Mouse (Mus musculus) CH12.LX (cell line): ENCODE measurements around the gene Steap3. TPM values are rescaled to one million over a fixed set of nuclear protein-coding genes. Genes with fewer than 3 reads are reported as not detected.

Source experiments
- DNase-seq: peaks from one replicate; pipeline ENCODE4 v3.0.0-alpha.2; 2013; ENCODE audit errors: extremely low read depth
- H3K27ac ChIP-seq: 2 replicates; pipeline ENCODE4 v1.5.1; 2012; ENCODE audit warnings: low read depth, mild to moderate bottlenecking, control low read depth, moderate library complexity; ENCODE audit not compliant: insufficient read depth
- H3K27me3 ChIP-seq: replicated peaks from 2 replicates; pipeline ENCODE3; 2012; ENCODE audit warnings: inconsistent platforms
- H3K36me3 ChIP-seq, 2 experiments: replicated peaks in 1 of 2; 2 replicates each; pipeline versions ENCODE3 to v1.6.1; 2012; ENCODE audit warnings: inconsistent platforms in 1 of 2, low read length in 1 of 2, mild to moderate bottlenecking in 1 of 2, mixed read lengths in 1 of 2, moderate library complexity in 1 of 2; ENCODE audit not compliant: control insufficient read depth in 1 of 2, insufficient read depth in 1 of 2
- H3K4me1 ChIP-seq, 2 experiments: 2 replicates each; pipeline ENCODE4 v1.6.1; 2012; ENCODE audit warnings: inconsistent platforms in 1 of 2, moderate library complexity in 1 of 2; ENCODE audit not compliant: insufficient read depth in 2 of 2, control insufficient read depth in 1 of 2
- H3K4me2 ChIP-seq: 2 replicates; pipeline ENCODE4 v1.6.1; 2012; ENCODE audit warnings: low read depth, mild to moderate bottlenecking, control low read depth; ENCODE audit not compliant: poor library complexity, insufficient read depth, severe bottlenecking
- H3K4me3 ChIP-seq, 3 experiments: fragments of 150-350 bp in 1 of 3; sonication (generic) in 1 of 3; replicated peaks in 1 of 3; 2 replicates each; pipeline versions ENCODE3 to v1.5.1; 2011 to 2012; ENCODE audit warnings: low read depth in 2 of 3, low read length in 2 of 3, mild to moderate bottlenecking in 2 of 3, moderate library complexity in 2 of 3, control low read depth in 1 of 3, improper control_type of control experiment in 1 of 3, inconsistent platforms in 1 of 3, mixed read lengths in 1 of 3; ENCODE audit not compliant: poor library complexity in 1 of 3
- H3K79me2 ChIP-seq: replicated peaks from 2 replicates; pipeline ENCODE4 v1.6.1; 2012; ENCODE audit warnings: mild to moderate bottlenecking, moderate library complexity; ENCODE audit not compliant: control insufficient read depth, poor library complexity, insufficient read depth, severe bottlenecking; ENCODE audit errors: extremely low read depth
- H3K9ac ChIP-seq: 2 replicates; pipeline ENCODE4 v1.6.1; 2012; ENCODE audit warnings: low read depth, mild to moderate bottlenecking, control low read depth, moderate library complexity; ENCODE audit not compliant: insufficient read depth
- H3K9me3 ChIP-seq: replicated peaks from 2 replicates; pipeline ENCODE3; 2012; ENCODE audit warnings: low read length, inconsistent platforms, mixed read lengths
- BHLHE40 ChIP-seq: IDR thresholded peaks from 2 replicates; pipeline ENCODE4 v1.6.1; 2011; ENCODE audit warnings: mild to moderate bottlenecking, low read depth, low read length, improper control_type of control experiment
- CHD2 ChIP-seq: IDR thresholded peaks from 2 replicates; pipeline ENCODE4 v1.6.1; 2011; ENCODE audit warnings: low read length, improper control_type of control experiment
- CTCF ChIP-seq, 2 experiments: IDR thresholded peaks in 1 of 2; conservative IDR thresholded peaks in 1 of 2; 2 replicates each; pipeline ENCODE4 v1.5.1; 2011 to 2012; ENCODE audit warnings: low read depth in 2 of 2, low read length in 2 of 2, improper control_type of control experiment in 1 of 2, inconsistent platforms in 1 of 2, mild to moderate bottlenecking in 1 of 2, moderate library complexity in 1 of 2
- ELF1 ChIP-seq: IDR thresholded peaks from 2 replicates; pipeline ENCODE4 v1.6.1; 2014; ENCODE audit warnings: low read depth, mild to moderate bottlenecking, inconsistent platforms, low read length, improper control_type of control experiment
- EP300 ChIP-seq: IDR thresholded peaks from 2 replicates; pipeline ENCODE4 v1.6.1; 2011; ENCODE audit warnings: low read length, improper control_type of control experiment
- ETS1 ChIP-seq: conservative IDR thresholded peaks from 2 replicates; pipeline ENCODE4 v1.6.1; 2012; ENCODE audit warnings: low read depth, mild to moderate bottlenecking, inconsistent platforms, low read length, improper control_type of control experiment, moderate library complexity
- HCFC1 ChIP-seq: IDR thresholded peaks from 2 replicates; pipeline ENCODE4 v1.6.1; 2012; ENCODE audit warnings: low read depth, mild to moderate bottlenecking, inconsistent platforms, low read length, improper control_type of control experiment
- IRF4 ChIP-seq: IDR thresholded peaks from 2 replicates; pipeline ENCODE4 v1.6.1; 2014; ENCODE audit warnings: low read depth, mild to moderate bottlenecking, inconsistent platforms, low read length, improper control_type of control experiment
- JUN ChIP-seq: IDR thresholded peaks from 2 replicates; pipeline ENCODE4 v1.6.1; 2011; ENCODE audit warnings: low read depth, mild to moderate bottlenecking, low read length, improper control_type of control experiment, moderate library complexity; ENCODE audit not compliant: insufficient read depth
- JUND ChIP-seq: conservative IDR thresholded peaks from 2 replicates; pipeline ENCODE4 v1.6.1; 2011; ENCODE audit warnings: low read depth, low read length, improper control_type of control experiment
- MAZ ChIP-seq: IDR thresholded peaks from 2 replicates; pipeline ENCODE4 v1.6.1; 2012; ENCODE audit warnings: low read depth, mild to moderate bottlenecking, inconsistent platforms, low read length, improper control_type of control experiment, moderate library complexity
- MXI1 ChIP-seq: IDR thresholded peaks from 2 replicates; pipeline ENCODE4 v1.6.1; 2011; ENCODE audit warnings: mild to moderate bottlenecking, low read depth, low read length, improper control_type of control experiment
- MYC ChIP-seq: IDR thresholded peaks from 2 replicates; pipeline ENCODE4 v1.6.1; 2011; ENCODE audit warnings: low read depth, mild to moderate bottlenecking, improper control_type of control experiment, low read length
- NRF1 ChIP-seq: IDR thresholded peaks from 2 replicates; pipeline ENCODE4 v1.6.1; 2014; ENCODE audit warnings: low read depth, mild to moderate bottlenecking, inconsistent platforms, low read length, improper control_type of control experiment, moderate library complexity
- PAX5 ChIP-seq: IDR thresholded peaks from 2 replicates; pipeline ENCODE4 v1.6.1; 2012; ENCODE audit warnings: low read length, inconsistent platforms, mixed read lengths
- RAD21 ChIP-seq: IDR thresholded peaks from 2 replicates; pipeline ENCODE4 v1.6.1; 2011; ENCODE audit warnings: low read depth, mild to moderate bottlenecking, low read length, improper control_type of control experiment, moderate library complexity
- RCOR1 ChIP-seq: conservative IDR thresholded peaks from 2 replicates; pipeline ENCODE4 v1.6.1; 2012; ENCODE audit warnings: low read depth, mild to moderate bottlenecking, inconsistent platforms, low read length, improper control_type of control experiment
- SMC3 ChIP-seq: IDR thresholded peaks from 2 replicates; pipeline ENCODE4 v1.6.1; 2011; ENCODE audit warnings: low read depth, low read length, improper control_type of control experiment
- TBP ChIP-seq: conservative IDR thresholded peaks from 2 replicates; pipeline ENCODE4 v1.6.1; 2011; ENCODE audit warnings: low read depth, low read length, improper control_type of control experiment
- TCF12 ChIP-seq: IDR thresholded peaks from 2 replicates; pipeline ENCODE4 v1.6.1; 2014; ENCODE audit warnings: low read depth, mild to moderate bottlenecking, inconsistent platforms, low read length, improper control_type of control experiment
- ZKSCAN1 ChIP-seq: IDR thresholded peaks from 2 replicates; pipeline ENCODE4 v1.6.1; 2012; ENCODE audit warnings: low read depth, inconsistent platforms, low read length, improper control_type of control experiment, borderline replicate concordance
- ZMIZ1 ChIP-seq: IDR thresholded peaks from 2 replicates; pipeline ENCODE4 v1.6.1; 2012; ENCODE audit warnings: low read depth, mild to moderate bottlenecking, inconsistent platforms, low read length, improper control_type of control experiment
- ZNF384 ChIP-seq: IDR thresholded peaks from 2 replicates; pipeline ENCODE4 v1.6.1; 2012; ENCODE audit warnings: low read depth, low read length, improper control_type of control experiment, inconsistent platforms
- dilution Hi-C: fragments of 300-500 bp; cut with MboI; formaldehyde crosslinking; loops from 2 replicates; pipeline ENCODE4 v1.14.3; 2020; ENCODE audit warnings: low sequenced_read_pairs; ENCODE audit not compliant: extremely low pct_unique_long_range_greater_than_20kb, extremely low pct_ligation_motif_present
- in situ Hi-C: fragments of 300-500 bp; cut with MboI; formaldehyde crosslinking; loops from 3 replicates; pipeline ENCODE4 v1.14.3; 2019; ENCODE audit warnings: low sequenced_read_pairs, low pct_ligation_motif_present, low pct_unique_long_range_greater_than_20kb, mixed read lengths
- polyA plus RNA-seq: library from polyadenylated mRNA; unstranded; fragments of >175 nt; gene quantifications from 2 replicates; pipeline ENCODE4 v1.2.1, GENCODE M21; 2012; ENCODE audit warnings: low read depth; ENCODE audit not compliant: insufficient read length
- total RNA-seq, 2 experiments: library from RNA; depleted of rRNA; stranded (reverse); fragments of 300-350 nt in 1 of 2; fragments of >200 nt in 1 of 2; gene quantifications; 2 replicates each; pipeline ENCODE4 v1.2.3; 2012 to 2014

The Steap3 gene
- total and polyA plus RNA-seq, 3 experiments: 1.2 to 8.0 (median 2.9) TPM

DNA sequence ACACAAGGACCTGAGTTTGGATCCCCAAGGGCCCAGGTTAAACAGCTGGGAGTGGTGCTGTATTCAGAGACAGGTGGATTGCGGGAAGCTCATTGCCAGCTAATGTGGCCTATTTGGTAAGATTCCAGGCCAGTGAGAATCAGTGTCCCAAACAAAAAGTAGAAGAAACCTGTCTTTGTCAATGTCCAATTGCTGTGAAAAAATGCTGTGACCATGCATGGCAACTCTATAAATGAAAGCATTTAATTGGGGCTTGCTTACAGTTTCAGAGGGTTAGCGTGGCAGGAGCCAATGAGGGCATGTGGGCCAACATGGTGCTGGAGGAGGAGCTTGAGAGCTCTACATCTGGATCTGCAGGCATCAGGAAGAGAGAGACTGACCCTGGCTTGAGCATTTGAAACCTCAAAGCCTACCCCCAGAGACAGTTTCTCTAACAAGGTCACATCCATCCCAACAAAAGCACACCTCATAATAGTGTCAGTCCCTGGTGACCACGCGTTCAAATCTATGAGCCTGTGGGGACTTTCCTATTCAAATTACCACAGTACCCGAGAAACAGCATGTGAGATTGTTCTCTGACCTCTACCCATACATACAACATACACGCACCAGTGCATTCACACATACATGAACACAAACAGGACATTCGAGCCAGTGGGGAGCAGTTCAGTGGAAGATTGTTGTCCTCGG is 126.8 kb downstream of the Steap3 start (continued):
- TF ChIP-seq ZMIZ1 (no peak), RAD21 (no peak), SMC3 (no peak), CHD2 (no peak), ELF1 (no peak; the same call in 1 of the 2 replicates), TCF12 (no peak; the same call in 1 of the 2 replicates), ZNF384 (no peak), BHLHE40 (peak; percentile 84), ZKSCAN1 (no peak), MAZ (no peak), JUND (no peak), HCFC1 (0 out of 2 replicates have a peak, but pooled peaks have one; percentile 21), MYC (peak; percentile 96), CTCF (conservative IDR thresholded peaks at IDR 0.05 in 1 of 2, IDR thresholded peaks at IDR 0.05 in 1 of 2; ENCODE audit: low read depth in 2 of 2, low read length in 2 of 2) (no peak), PAX5 (no peak)

- Histone ChIP-seq H3K4me2 (no peak overlapping the region), H3K9me3 (no peaks in the 10 kb centered on the region), H3K27ac (no peak overlapping the region), H3K4me3 (no peak overlapping the region), H3K9ac (no peak overlapping the region), H3K27me3 (no peaks in the 10 kb centered on the region), H3K79me2 (no peaks in the 10 kb centered on the region; the same call in 1 of the 2 replicates), H3K4me1 (peaks cover 18 to 25% of the 10 kb centered on the region in 2 experiments), H3K36me3 (no peaks in the 10 kb centered on the region)
- dilution Hi-C loops (no loop called here), in situ Hi-C loops (no loop called here)
- no peak for TF ChIP-seq ZKSCAN1
- no peak for TF ChIP-seq NRF1
- TF ChIP-seq CTCF (conservative IDR thresholded peaks at IDR 0.05 in 1 of 2, IDR thresholded peaks at IDR 0.05 in 1 of 2; ENCODE audit: low read depth in 2 of 2, low read length in 2 of 2): no peak
- TF ChIP-seq IRF4: no peak
- TF ChIP-seq ETS1: no peak
- TF ChIP-seq EP300: no peak
- TF ChIP-seq JUND: no peak
- TF ChIP-seq JUN: no peak
- TF ChIP-seq RAD21: no peak
- no peak for TF ChIP-seq MYC
- TF ChIP-seq SMC3: no peak
- TF ChIP-seq HCFC1: no peak
- no peak for TF ChIP-seq MAZ
- TF ChIP-seq PAX5: no peak
- no peak for TF ChIP-seq BHLHE40
- no peak for TF ChIP-seq TBP
- TF ChIP-seq RCOR1: no peak
- TF ChIP-seq MXI1: no peak
- DNase-seq: no peak
Observed at GRCm38 (mm10) chr1:120142551-120142950, 130.0 kb downstream of the Steap3 start.

Other genes with a start within 250 kb of the Steap3 start
- not detected in 2 replicates for gene Tmem37, start 198.6 kb downstream of the Steap3 start, total RNA-seq (2012; rRNA removed)
- gene Tmem37, start 198.6 kb downstream of the Steap3 start, total RNA-seq (2014; rRNA removed): not detected in 2 replicates
- not detected in 2 replicates for gene Tmem37, start 198.6 kb downstream of the Steap3 start, polyA plus RNA-seq
- 346 and 405 TPM in 2 replicates for gene Dbi, start 151.6 kb downstream of the Steap3 start, total RNA-seq (2012; rRNA removed)
- gene Dbi, start 151.6 kb downstream of the Steap3 start, total RNA-seq (2014; rRNA removed): 499 and 557 TPM in 2 replicates
- 357 and 399 TPM in 2 replicates for gene Dbi, start 151.6 kb downstream of the Steap3 start, polyA plus RNA-seq
- 2.7 and 3.3 TPM in 2 replicates for gene 3110009E18Rik, start 151.5 kb downstream of the Steap3 start, total RNA-seq (2012; rRNA removed)
- 4.1 and 4.6 TPM in 2 replicates for gene 3110009E18Rik, start 151.5 kb downstream of the Steap3 start, total RNA-seq (2014; rRNA removed)
- 4.4 and 5.9 TPM in 2 replicates for gene 3110009E18Rik, start 151.5 kb downstream of the Steap3 start, polyA plus RNA-seq
- gene C1ql2, start 67.9 kb upstream of the Steap3 start, total RNA-seq (2012; rRNA removed): not detected in 2 replicates
- not detected in 2 replicates for gene C1ql2, start 67.9 kb upstream of the Steap3 start, total RNA-seq (2014; rRNA removed)
- gene C1ql2, start 67.9 kb upstream of the Steap3 start, polyA plus RNA-seq: not detected in 2 replicates
- 0.17 and 0.76 TPM in 2 replicates for gene Marco, start 232.3 kb upstream of the Steap3 start, total RNA-seq (2012; rRNA removed)
- 0.15 and 0.19 TPM in 2 replicates for gene Marco, start 232.3 kb upstream of the Steap3 start, total RNA-seq (2014; rRNA removed)
- gene Marco, start 232.3 kb upstream of the Steap3 start, polyA plus RNA-seq: 0.59 and 0.79 TPM in 2 replicates